Mouse (Mus musculus) limb, embryonic 13.5 days (tissue): ENCODE measurements around the gene Topors. TPM values are rescaled to one million over a fixed set of nuclear protein-coding genes. Genes with fewer than 3 reads are reported as not detected.
A peak's percentile ranks its signal among the peaks of the same experiment; 100 is the strongest.

Experiments used
- ATAC-seq: fragments of 200-750 bp; cut with Nextera tagmentation; 2 replicates; pipeline ENCODE4 v1.8.0; 2017; ENCODE audit warnings: low read depth, moderate number of reproducible peaks, moderate TSS enrichment; ENCODE audit not compliant: low FRiP score
- H3K27ac ChIP-seq: fragments of 300-500 bp; sonication (generic); 2 replicates; pipeline ENCODE4 v1.5.1; 2015; ENCODE audit warnings: inconsistent platforms, mild to moderate bottlenecking, moderate library complexity
- H3K27me3 ChIP-seq: fragments of 300-500 bp; sonication (generic); 2 replicates; pipeline ENCODE4 v1.6.1; 2015; ENCODE audit warnings: mild to moderate bottlenecking, inconsistent platforms
- H3K36me3 ChIP-seq: fragments of 300-500 bp; sonication (generic); 2 replicates; pipeline ENCODE4 v1.6.1; 2015; ENCODE audit warnings: inconsistent platforms, mild to moderate bottlenecking, moderate library complexity
- H3K4me1 ChIP-seq: fragments of 300-500 bp; sonication (generic); 2 replicates; pipeline ENCODE4 v1.6.1; 2015; ENCODE audit warnings: inconsistent platforms
- H3K4me2 ChIP-seq: fragments of 300-500 bp; sonication (generic); replicated peaks from 2 replicates; pipeline ENCODE4 v1.6.1; 2015; ENCODE audit warnings: inconsistent platforms, mild to moderate bottlenecking, moderate library complexity
- H3K4me3 ChIP-seq: fragments of 300-500 bp; sonication (generic); 2 replicates; pipeline ENCODE4 v1.5.1; 2015; ENCODE audit warnings: moderate library complexity, mild to moderate bottlenecking, inconsistent platforms
- H3K9ac ChIP-seq: fragments of 300-500 bp; sonication (generic); 2 replicates; pipeline ENCODE4 v1.6.1; 2015; ENCODE audit warnings: mild to moderate bottlenecking, inconsistent platforms
- H3K9me3 ChIP-seq: fragments of 300-500 bp; sonication (generic); 2 replicates; pipeline ENCODE4 v1.6.1; 2016; ENCODE audit warnings: inconsistent platforms
- WGBS: fragments of 180-500 bp; shearing (Covaris S2); methylation state at CpG from one replicate; pipeline ENCODE4 v1.1.7; 2015; 5-methylcytosine and 5-hydroxymethylcytosine counted together
- polyA plus RNA-seq: library from polyadenylated mRNA; unstranded; fragments of >200 nt; fragmentation: Nextera tagmentation; extraction: Ambion mirVana; gene quantifications from 2 replicates; pipeline ENCODE4 v1.2.1, GENCODE M21; 2015

Topors gene
- polyA plus RNA-seq, 1 experiment from 2014 or later: 52.7 TPM

- Histone ChIP-seq H3K9ac (no peak overlapping the region), H3K27me3 (no peaks in the 10 kb centered on the region), H3K9me3 (no peaks in the 10 kb centered on the region), H3K27ac (no peak overlapping the region), H3K4me1 (peaks cover 9% of the 10 kb centered on the region; the same call in 1 of the 2 replicates), H3K36me3 (no peaks in the 10 kb centered on the region), H3K4me3 (no peak overlapping the region), H3K4me2 (no peak overlapping the region)
- 53% methylated on average over 6 of the region's 6 CpGs for WGBS
- no peak for ATAC-seq
These were observed 27.7 kb downstream of the Topors start for GRCm38 (mm10) chr4:40241928-40242327.

GRCm38 (mm10) chr4:40240272-40240744, 29.3 kb downstream of the Topors start:
- peak overlapping the region; percentile 72 for H3K9ac ChIP-seq
- no peaks in the 10 kb centered on the region for H3K9me3 ChIP-seq
- H3K27ac ChIP-seq: no peak overlapping the region
- H3K27me3 ChIP-seq: no peaks in the 10 kb centered on the region
- no peaks in the 10 kb centered on the region for H3K36me3 ChIP-seq
- H3K4me2 ChIP-seq: peak overlapping the region; percentile 87
- peaks cover 9% of the 10 kb centered on the region; the same call in 1 of the 2 replicates for H3K4me1 ChIP-seq
- ATAC-seq: 0 out of 2 replicates have a peak, but pooled peaks have one; percentile 24
- peak overlapping the region; percentile 64 for H3K4me3 ChIP-seq
- WGBS: 41% methylated on average over 5 of the region's 5 CpGs

DNA sequence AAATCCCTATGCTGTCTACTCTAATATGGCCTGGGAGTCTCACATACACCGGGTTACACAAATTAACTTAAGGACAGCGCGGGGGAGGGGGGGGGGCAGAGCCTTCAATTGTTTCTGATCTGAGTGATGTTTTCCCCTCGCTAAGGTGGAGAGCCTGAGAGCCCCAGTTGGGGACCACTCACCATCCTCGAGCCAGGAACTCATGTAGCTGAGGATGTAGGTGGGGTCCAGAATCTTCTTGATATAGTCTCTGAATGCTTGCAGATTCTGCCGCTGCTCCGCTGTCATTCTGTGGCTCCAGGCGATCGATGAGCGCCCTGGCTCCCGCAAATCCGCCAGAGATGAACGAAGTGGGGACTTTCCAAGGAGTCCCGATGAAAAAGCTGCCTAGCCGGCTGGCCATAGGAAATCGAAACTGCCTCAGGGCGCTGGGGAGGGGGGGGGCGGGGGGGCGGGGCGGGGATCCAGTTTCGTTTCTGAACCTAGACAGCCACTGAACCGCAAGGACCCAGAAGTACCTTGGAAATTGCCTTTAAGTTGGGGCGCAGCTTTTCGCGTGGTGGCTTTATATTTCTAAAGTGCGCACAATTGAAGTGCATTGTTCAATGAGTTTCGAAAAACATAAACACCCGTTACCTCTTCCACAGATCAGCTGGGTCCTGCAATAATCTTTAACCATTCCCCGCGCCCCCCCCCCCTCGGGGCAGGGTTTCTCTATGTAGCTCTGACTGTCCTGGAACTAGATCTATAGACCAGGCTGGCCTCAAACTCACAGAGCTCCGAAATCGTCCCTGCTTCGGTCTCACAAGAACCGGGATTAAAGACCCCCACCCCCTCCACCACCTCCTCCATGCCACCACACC, 30.0 kb downstream of the Topors start, which contains the start of gene Ddx58:
Gene Ddx58, minus strand, starts transcription at position 420 of the 863 bp plus-strand sequence.
- Histone ChIP-seq H3K4me1 (peaks cover 9% of the 10 kb centered on the region; the same call in 1 of the 2 replicates), H3K4me3 (peak within 1 kb of the TSS; percentile 64), H3K27me3 (no peaks in the 10 kb centered on the region), H3K27ac (peak within 1 kb of the TSS; percentile 33; the same call in 1 of the 2 replicates), H3K9ac (peak within 1 kb of the TSS; percentile 72), H3K4me2 (peak within 1 kb of the TSS; percentile 87), H3K36me3 (peaks cover 1% of the 10 kb centered on the region), H3K9me3 (no peaks in the 10 kb centered on the region)
- 3% methylated on average over 35 of the region's 35 CpGs for WGBS
- ATAC-seq: peak; percentile 62; the same call in 1 of the 2 replicates

- 2% methylated on average over 17 of the region's 17 CpGs for WGBS
These were observed 30.9 kb downstream of the Topors start for GRCm38 (mm10) chr4:40238483-40239408.

GRCm38 (mm10) chr4:40236829-40237228, 32.8 kb downstream of the Topors start:
- no peak overlapping the region for H3K27ac ChIP-seq
- peaks cover 9% of the 10 kb centered on the region; the same call in 1 of the 2 replicates for H3K4me1 ChIP-seq
- no peak overlapping the region for H3K4me3 ChIP-seq
- no peaks in the 10 kb centered on the region for H3K9me3 ChIP-seq
- 86% methylated on average over 4 of the region's 4 CpGs for WGBS
- peaks cover 3% of the 10 kb centered on the region for H3K36me3 ChIP-seq
- no peak for ATAC-seq
- no peak overlapping the region for H3K4me2 ChIP-seq
- no peaks in the 10 kb centered on the region for H3K27me3 ChIP-seq
- H3K9ac ChIP-seq: no peak overlapping the region

More at GRCm38 (mm10) chr4:40238483-40239408, 30.9 kb downstream of the Topors start:
- Histone ChIP-seq H3K4me3 (peak overlapping the region; percentile 64), H3K27me3 (no peaks in the 10 kb centered on the region), H3K9ac (peak overlapping the region; percentile 72), H3K36me3 (peaks cover 3% of the 10 kb centered on the region), H3K9me3 (no peaks in the 10 kb centered on the region), H3K4me1 (peaks cover 9% of the 10 kb centered on the region; the same call in 1 of the 2 replicates), H3K4me2 (peak overlapping the region; percentile 87), H3K27ac (peak overlapping the region; percentile 33; the same call in 1 of the 2 replicates)
- peak; percentile 67; the same call in 1 of the 2 replicates for ATAC-seq

GRCm38 (mm10) chr4:40234256-40234655, 35.4 kb downstream of the Topors start:
- no peaks in the 10 kb centered on the region for H3K27me3 ChIP-seq
- H3K9me3 ChIP-seq: no peaks in the 10 kb centered on the region
- no peak for ATAC-seq
- peaks cover 3% of the 10 kb centered on the region for H3K36me3 ChIP-seq
- H3K4me2 ChIP-seq: no peak overlapping the region
- H3K4me1 ChIP-seq: peaks cover 9% of the 10 kb centered on the region; the same call in 1 of the 2 replicates
- WGBS: 79% methylated on average over 6 of the region's 6 CpGs
- no peak overlapping the region for H3K9ac ChIP-seq
- no peak overlapping the region for H3K27ac ChIP-seq
- H3K4me3 ChIP-seq: no peak overlapping the region

DNA sequence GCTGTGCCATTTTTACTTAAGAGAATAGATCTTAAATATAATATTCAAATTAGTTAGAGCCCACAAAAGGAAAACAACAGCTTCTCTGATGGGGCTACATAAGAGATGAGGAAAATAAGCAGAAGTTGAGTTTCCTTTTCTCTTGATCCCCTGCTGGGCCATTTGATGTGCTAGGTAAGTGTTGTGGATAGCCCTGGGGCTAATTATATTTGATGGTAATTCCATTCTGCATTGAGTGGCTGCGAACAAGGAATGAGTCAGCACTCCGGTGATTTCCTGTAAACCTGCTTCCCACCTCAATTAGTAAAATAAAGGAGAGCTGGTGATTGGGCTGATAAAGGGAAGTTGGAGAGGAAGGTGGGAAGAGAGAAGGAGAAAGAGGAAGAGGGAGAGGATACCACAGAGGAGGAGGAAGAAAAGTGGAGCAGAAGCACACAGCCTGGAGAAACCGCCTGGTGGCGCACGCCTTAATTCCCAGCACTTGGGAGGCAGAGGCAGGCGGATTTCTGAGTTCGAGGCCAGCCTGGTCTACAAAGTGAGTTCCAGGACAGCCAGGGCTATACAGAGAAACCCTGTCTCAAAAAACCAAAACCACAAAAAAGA, 36.5 kb downstream of the Topors start:
- Histone ChIP-seq H3K27ac (no peak overlapping the region), H3K9ac (no peak overlapping the region), H3K4me3 (no peak overlapping the region), H3K9me3 (no peaks in the 10 kb centered on the region), H3K4me1 (no peaks in the 10 kb centered on the region), H3K36me3 (peaks cover 3% of the 10 kb centered on the region), H3K27me3 (no peaks in the 10 kb centered on the region), H3K4me2 (no peak overlapping the region)
- WGBS: 82% methylated on average over 7 of the region's 7 CpGs
- ATAC-seq: no peak

DNA sequence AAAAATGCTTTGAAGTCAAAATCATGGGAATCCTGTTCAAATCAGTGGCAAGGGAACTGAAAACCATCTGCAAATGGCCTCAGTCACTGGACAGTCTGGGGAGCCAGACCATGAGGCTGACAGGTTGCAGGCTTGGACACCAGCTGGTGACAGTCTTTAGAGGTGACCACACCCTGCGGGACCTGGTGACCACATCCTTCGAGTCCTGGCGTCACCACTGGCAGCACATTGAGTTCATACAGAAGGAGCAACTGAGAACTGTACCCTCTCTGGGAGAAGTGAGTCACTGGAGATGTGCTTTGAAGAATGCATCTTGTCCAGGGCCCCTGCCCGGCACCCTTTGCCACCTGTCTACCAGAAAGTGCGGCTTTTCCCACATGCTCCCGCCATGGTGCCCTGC, 39.9 kb downstream of the Topors start:
- ATAC-seq: no peak
- Histone ChIP-seq H3K4me3 (no peak overlapping the region), H3K9me3 (no peaks in the 10 kb centered on the region), H3K27ac (no peak overlapping the region), H3K4me2 (no peak overlapping the region), H3K9ac (no peak overlapping the region), H3K27me3 (no peaks in the 10 kb centered on the region), H3K36me3 (peaks cover 8% of the 10 kb centered on the region), H3K4me1 (no peaks in the 10 kb centered on the region)
- WGBS: 88% methylated on average over 6 of the region's 6 CpGs

DNA sequence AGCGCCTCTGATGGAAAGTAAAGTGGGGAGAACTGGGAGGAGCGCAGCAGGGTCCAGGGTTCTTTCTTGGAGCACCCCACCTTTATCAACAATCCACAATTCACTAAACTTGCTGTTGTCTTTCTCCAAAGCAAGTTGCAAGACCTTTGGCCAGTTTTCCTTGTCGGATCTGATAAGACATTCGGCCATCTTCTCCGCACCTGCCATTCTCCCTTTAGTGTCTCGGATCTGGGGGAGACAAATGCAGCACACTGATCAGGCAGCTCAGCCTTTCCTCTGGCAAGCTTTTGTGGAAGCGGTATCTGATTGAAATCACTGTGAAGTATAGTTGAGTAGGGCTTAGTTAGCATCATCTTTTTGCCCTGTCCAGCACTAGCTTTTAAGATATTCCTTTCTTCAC, 41.8 kb downstream of the Topors start:
- H3K9me3 ChIP-seq: no peaks in the 10 kb centered on the region
- H3K36me3 ChIP-seq: peaks cover 6% of the 10 kb centered on the region
- no peak overlapping the region for H3K9ac ChIP-seq
- H3K4me3 ChIP-seq: no peak overlapping the region
- no peak overlapping the region for H3K4me2 ChIP-seq
- H3K27me3 ChIP-seq: no peaks in the 10 kb centered on the region
- no peak overlapping the region for H3K27ac ChIP-seq
- ATAC-seq: no peak
- WGBS: 89% methylated on average over 7 of the region's 7 CpGs
- H3K4me1 ChIP-seq: no peaks in the 10 kb centered on the region

GRCm38 (mm10) chr4:40227131-40227530, 42.5 kb downstream of the Topors start:
- Histone ChIP-seq H3K27ac (no peak overlapping the region), H3K36me3 (peaks cover 6% of the 10 kb centered on the region), H3K9me3 (no peaks in the 10 kb centered on the region), H3K4me3 (no peak overlapping the region), H3K4me2 (no peak overlapping the region), H3K27me3 (peaks cover 5% of the 10 kb centered on the region; the same call in 1 of the 2 replicates), H3K9ac (no peak overlapping the region), H3K4me1 (no peaks in the 10 kb centered on the region)
- WGBS: 91% methylated on average over 11 of the region's 11 CpGs
- ATAC-seq: no peak

- Histone ChIP-seq H3K4me3 (no peak overlapping the region), H3K4me2 (no peak overlapping the region), H3K9me3 (no peaks in the 10 kb centered on the region), H3K27me3 (peaks cover 14% of the 10 kb centered on the region), H3K36me3 (peaks cover 6% of the 10 kb centered on the region), H3K4me1 (no peaks in the 10 kb centered on the region), H3K27ac (no peak overlapping the region), H3K9ac (no peak overlapping the region)
- no peak for ATAC-seq
- 75% methylated on average over 5 of the region's 5 CpGs for WGBS
These were observed 43.6 kb downstream of the Topors start for GRCm38 (mm10) chr4:40226095-40226494.
